Mouse (Mus musculus): ENCODE measurements around the gene Znrd1. TPM values are rescaled to one million over a fixed set of nuclear protein-coding genes. Genes with fewer than 3 reads are reported as not detected.

Gene Znrd1
- polyA plus RNA-seq, 1 experiment from 2014 or later, result 40.3 TPM

DNA sequence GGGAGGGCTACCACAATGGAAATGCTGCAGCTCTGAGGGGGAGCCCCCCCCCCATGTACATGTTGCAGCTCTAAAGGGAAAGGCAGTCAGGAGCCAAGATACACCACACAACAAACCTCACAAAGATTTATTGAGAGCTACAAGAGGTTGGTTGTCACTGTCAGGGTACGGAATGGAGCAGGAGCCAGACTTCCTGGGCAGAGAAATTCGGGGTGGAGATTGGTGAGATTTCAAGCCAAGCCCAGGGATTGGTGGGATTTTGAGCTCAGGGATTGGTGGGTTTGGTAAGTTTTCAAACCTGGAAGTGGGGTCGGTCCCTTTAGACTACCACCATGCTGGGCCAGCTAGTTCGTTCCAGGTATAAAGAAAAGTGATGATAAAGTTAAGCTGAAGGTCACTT is 34.9 kb downstream of the Znrd1 start:
- 0 out of 2 replicates have a peak, but pooled peaks cover 8% of the 10 kb centered on the region for H3K27me3 ChIP-seq (replicated peaks)
- no peaks in the 10 kb centered on the region for H3K36me3 ChIP-seq
- H3K4me3 ChIP-seq, result no peak overlapping the region
- no peaks in the 10 kb centered on the region for H3K9me3 ChIP-seq (replicated peaks)
- H3K4me1 ChIP-seq (replicated peaks), result no peaks in the 10 kb centered on the region
- no peak overlapping the region for H3K27ac ChIP-seq (ENCODE audit: poor library complexity, severe bottlenecking)
- no peak overlapping the region for H3K9ac ChIP-seq
- no peak overlapping the region for H3K4me2 ChIP-seq
- 59% methylated on average over 4 of the region's 4 CpGs for WGBS
- ATAC-seq (ENCODE audit: insufficient number of reproducible peaks, low FRiP score), result no peak

DNA sequence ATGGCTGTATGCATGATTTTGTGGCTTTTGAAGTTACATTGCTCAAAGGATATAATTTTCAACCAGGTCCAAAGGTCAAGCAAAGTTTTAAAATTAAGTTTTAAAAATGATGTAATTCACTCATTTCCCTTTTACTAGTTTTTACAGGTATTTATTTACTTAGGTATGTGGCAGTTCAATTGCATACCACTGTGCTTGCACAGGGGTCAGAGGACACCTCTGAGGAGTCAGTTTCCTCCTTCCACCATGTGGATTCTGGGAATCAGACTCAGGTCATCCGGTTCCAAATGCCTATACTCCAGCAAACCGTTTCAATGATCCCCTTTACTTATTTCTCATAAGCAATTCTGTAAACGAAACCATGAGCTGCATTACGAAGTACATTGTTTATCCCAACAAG is 35.6 kb downstream of the Znrd1 start:
- H3K4me2 ChIP-seq, result no peak overlapping the region
- no peak overlapping the region for H3K27ac ChIP-seq (ENCODE audit: poor library complexity, severe bottlenecking)
- WGBS, result 85% methylated on average over 4 of the region's 4 CpGs
- H3K27me3 ChIP-seq (replicated peaks), result 0 out of 2 replicates have a peak, but pooled peaks cover 8% of the 10 kb centered on the region
- ATAC-seq (ENCODE audit: insufficient number of reproducible peaks, low FRiP score), result no peak
- H3K9me3 ChIP-seq (replicated peaks), result no peaks in the 10 kb centered on the region
- no peak overlapping the region for H3K4me3 ChIP-seq
- no peaks in the 10 kb centered on the region for H3K36me3 ChIP-seq
- H3K4me1 ChIP-seq (replicated peaks), result no peaks in the 10 kb centered on the region
- no peak overlapping the region for H3K9ac ChIP-seq

DNA sequence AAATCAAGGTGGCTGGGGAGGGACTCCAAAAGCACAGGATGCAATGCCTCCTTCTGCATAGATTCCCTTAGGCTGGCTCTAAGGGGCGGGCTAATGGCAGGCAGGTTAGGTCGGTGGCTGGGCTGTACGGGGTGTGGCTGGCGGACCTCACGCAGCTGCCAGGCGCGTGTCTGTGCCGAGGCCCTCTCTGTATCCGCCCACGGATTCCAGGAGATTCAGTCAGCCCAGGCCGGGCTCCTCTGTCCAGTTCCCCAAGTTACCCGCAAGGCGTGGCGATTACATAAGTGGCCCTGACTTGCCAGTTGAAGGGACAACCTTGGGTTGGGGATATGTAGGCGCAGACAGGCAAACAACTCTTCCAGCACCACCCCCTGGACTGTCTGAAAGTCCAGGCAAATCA is 38.1 kb downstream of the Znrd1 start:
- no peak for ATAC-seq (ENCODE audit: insufficient number of reproducible peaks, low FRiP score)
- Histone ChIP-seq H3K27ac (ENCODE audit: poor library complexity, severe bottlenecking) (no peak overlapping the region), H3K4me1 (replicated peaks) (no peaks in the 10 kb centered on the region), H3K4me2 (no peak overlapping the region), H3K9me3 (replicated peaks) (no peaks in the 10 kb centered on the region), H3K36me3 (no peaks in the 10 kb centered on the region), H3K4me3 (no peak overlapping the region), H3K27me3 (replicated peaks) (0 out of 2 replicates have a peak, but pooled peaks cover 3% of the 10 kb centered on the region), H3K9ac (no peak overlapping the region)
- WGBS, result 43% methylated on average over 15 of the region's 15 CpGs

DNA sequence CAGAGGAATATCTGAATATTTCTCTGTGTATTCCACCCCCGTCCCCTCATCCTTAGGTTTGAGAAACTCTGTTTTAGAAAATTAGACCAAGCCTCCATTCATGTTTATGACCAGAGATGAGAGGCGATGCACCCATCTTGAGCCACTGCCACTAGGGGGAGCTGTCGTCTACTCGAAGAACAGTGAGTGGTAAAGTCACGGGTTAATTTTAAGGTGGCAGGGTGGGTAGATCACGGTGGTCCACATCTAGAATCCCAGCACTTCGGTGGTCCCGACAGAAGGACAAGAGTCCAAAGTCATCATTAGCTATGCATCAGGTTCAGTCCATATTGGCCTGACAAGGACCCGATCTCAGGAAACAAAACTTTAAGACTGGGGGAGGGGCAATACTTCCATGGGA is 43.3 kb downstream of the Znrd1 start:
- WGBS, result 10% methylated on average over 9 of the region's 9 CpGs
- no peak overlapping the region for H3K27ac ChIP-seq (ENCODE audit: poor library complexity, severe bottlenecking)

DNA sequence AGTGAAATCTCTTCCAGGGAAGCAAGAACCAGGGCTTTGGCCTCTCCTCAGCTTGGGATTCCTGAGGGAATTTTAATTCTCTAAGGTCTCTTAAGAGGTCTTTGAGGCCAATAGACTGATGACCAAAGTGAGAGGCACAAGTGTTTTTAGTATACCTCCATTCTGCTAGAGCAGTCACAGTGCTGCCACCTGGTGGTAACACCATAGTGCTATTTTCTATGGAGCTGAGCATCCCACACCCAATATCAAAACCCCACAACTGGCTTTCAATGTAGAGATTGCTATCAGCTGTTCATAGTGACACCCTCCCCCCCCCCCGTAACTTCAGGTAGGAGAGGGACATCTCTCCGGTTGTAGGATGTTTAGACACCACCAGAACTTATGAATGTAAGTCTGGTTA is 44.3 kb downstream of the Znrd1 start:
- ATAC-seq (ENCODE audit: insufficient number of reproducible peaks, low FRiP score), result no peak
- Histone ChIP-seq H3K27ac (ENCODE audit: poor library complexity, severe bottlenecking) (no peak overlapping the region), H3K27me3 (replicated peaks) (no peaks in the 10 kb centered on the region; the same call in 1 of the 2 replicates), H3K9ac (no peak overlapping the region), H3K4me2 (no peak overlapping the region), H3K4me3 (no peak overlapping the region), H3K36me3 (no peaks in the 10 kb centered on the region), H3K4me1 (replicated peaks) (no peaks in the 10 kb centered on the region), H3K9me3 (replicated peaks) (no peaks in the 10 kb centered on the region)
- 4% methylated on average over 2 of the region's 2 CpGs for WGBS

More for the DNA sequence above, 43.3 kb downstream of the Znrd1 start:
- Histone ChIP-seq H3K4me1 (replicated peaks) (no peaks in the 10 kb centered on the region), H3K27me3 (replicated peaks) (no peaks in the 10 kb centered on the region; the same call in 1 of the 2 replicates), H3K36me3 (no peaks in the 10 kb centered on the region), H3K4me3 (no peak overlapping the region), H3K9ac (no peak overlapping the region), H3K9me3 (replicated peaks) (no peaks in the 10 kb centered on the region), H3K4me2 (no peak overlapping the region)
- no peak for ATAC-seq (ENCODE audit: insufficient number of reproducible peaks, low FRiP score)

DNA sequence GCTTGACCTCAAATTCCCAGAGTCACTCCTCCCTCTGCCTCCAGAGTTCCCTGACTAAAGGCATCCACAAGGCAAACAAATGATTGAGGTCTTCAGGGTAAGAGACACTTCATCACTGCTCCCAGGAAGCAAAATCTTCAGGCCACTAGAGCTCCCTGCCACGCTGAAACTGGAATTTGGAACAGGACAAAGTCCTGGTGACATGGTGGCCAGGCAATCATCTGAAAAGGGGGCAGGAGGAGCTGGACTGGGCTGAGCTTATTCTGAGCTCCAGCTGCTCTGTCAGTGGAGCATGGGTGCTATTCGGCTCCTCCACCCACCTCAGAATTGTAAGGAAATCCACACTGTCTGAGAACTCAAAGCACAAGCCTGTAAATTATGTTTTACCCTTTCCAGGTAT is 46.3 kb downstream of the Znrd1 start:
- no peak for ATAC-seq (ENCODE audit: insufficient number of reproducible peaks, low FRiP score)
- H3K4me3 ChIP-seq, result no peak overlapping the region
- WGBS, result 67% methylated on average over 2 of the region's 2 CpGs

DNA sequence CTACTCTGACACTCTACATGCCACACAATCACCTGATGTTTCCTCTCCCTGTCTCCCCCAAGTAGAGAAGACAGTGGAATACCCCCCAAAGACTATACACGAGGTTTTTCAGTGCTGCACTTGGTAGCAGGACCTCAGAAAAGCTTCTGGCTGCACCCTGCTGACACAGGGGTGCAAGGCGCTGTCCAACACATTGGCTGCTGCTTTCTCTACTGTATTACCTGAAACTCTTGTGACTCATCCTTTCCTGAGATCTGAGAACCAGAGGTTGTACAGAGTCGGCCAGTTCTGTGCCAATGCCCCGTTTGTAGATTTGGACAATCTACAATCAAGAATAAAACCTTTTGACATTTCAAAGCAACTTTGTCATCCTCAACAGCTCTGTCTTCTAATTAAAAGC is 48.6 kb downstream of the Znrd1 start:
- H3K4me1 ChIP-seq (replicated peaks), result no peaks in the 10 kb centered on the region
- H3K27me3 ChIP-seq (replicated peaks), result peaks cover 4% of the 10 kb centered on the region
- H3K4me3 ChIP-seq, result no peak overlapping the region
- no peaks in the 10 kb centered on the region for H3K9me3 ChIP-seq (replicated peaks)
- H3K36me3 ChIP-seq, result no peaks in the 10 kb centered on the region
- H3K9ac ChIP-seq, result no peak overlapping the region
- ATAC-seq (ENCODE audit: insufficient number of reproducible peaks, low FRiP score), result no peak
- no peak overlapping the region for H3K27ac ChIP-seq (ENCODE audit: poor library complexity, severe bottlenecking)
- WGBS, result 48% methylated on average over 4 of the region's 4 CpGs
- H3K4me2 ChIP-seq, result no peak overlapping the region

More for the DNA sequence above, 46.3 kb downstream of the Znrd1 start:
- Histone ChIP-seq H3K9ac (no peak overlapping the region), H3K4me1 (replicated peaks) (no peaks in the 10 kb centered on the region), H3K9me3 (replicated peaks) (no peaks in the 10 kb centered on the region), H3K36me3 (no peaks in the 10 kb centered on the region), H3K27me3 (replicated peaks) (peaks cover 4% of the 10 kb centered on the region), H3K4me2 (no peak overlapping the region), H3K27ac (ENCODE audit: poor library complexity, severe bottlenecking) (no peak overlapping the region)

DNA sequence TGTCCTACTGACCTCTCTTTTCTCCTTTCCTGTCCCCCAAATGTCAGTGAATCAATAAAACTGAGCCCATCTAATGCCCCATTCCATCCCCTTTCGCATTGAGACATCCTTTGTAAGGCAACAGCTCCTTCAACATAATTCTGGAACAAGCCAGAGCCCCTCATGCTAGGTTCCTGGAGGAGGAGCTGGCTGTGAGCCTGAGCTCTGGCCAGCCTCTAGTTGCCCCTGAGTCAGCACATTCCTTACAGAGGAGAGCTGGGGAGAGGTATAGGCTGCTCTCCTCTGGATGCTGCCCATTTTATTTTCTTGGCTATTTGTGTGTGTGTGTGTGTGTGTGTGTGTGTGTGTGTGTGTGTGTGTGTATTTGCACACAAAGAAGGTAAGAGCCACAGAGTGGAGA is 50.1 kb downstream of the Znrd1 start:
- no peaks in the 10 kb centered on the region for H3K36me3 ChIP-seq
- WGBS, result 48% methylated on average over 1 of the region's 1 CpGs
- no peaks in the 10 kb centered on the region for H3K9me3 ChIP-seq (replicated peaks)
- no peak overlapping the region for H3K27ac ChIP-seq (ENCODE audit: poor library complexity, severe bottlenecking)
- no peak overlapping the region for H3K4me3 ChIP-seq
- H3K4me2 ChIP-seq, result no peak overlapping the region
- H3K4me1 ChIP-seq (replicated peaks), result no peaks in the 10 kb centered on the region
- no peak for ATAC-seq (ENCODE audit: insufficient number of reproducible peaks, low FRiP score)
- no peak overlapping the region for H3K9ac ChIP-seq
- H3K27me3 ChIP-seq (replicated peaks), result peaks cover 4% of the 10 kb centered on the region

Other genes starting within 250 kb of the Znrd1 start
- not detected in 2 replicates for gene H2-M10.5, start 185.6 kb downstream of the Znrd1 start, polyA plus RNA-seq (2016; fragmentation: Nextera tagmentation; extraction: Ambion mirVana)
- gene H2-M10.6, start 146.4 kb downstream of the Znrd1 start, polyA plus RNA-seq (2016; fragmentation: Nextera tagmentation; extraction: Ambion mirVana), result not detected in 2 replicates
- gene Trim26, start 121.4 kb downstream of the Znrd1 start, polyA plus RNA-seq (2016; fragmentation: Nextera tagmentation; extraction: Ambion mirVana), result 28.8 and 28.9 TPM in 2 replicates
- gene Trim15, start 91.3 kb downstream of the Znrd1 start, polyA plus RNA-seq (2016; fragmentation: Nextera tagmentation; extraction: Ambion mirVana), result 0.40 and 0.47 TPM in 2 replicates
- gene Trim10, start 89.0 kb downstream of the Znrd1 start, polyA plus RNA-seq (2016; fragmentation: Nextera tagmentation; extraction: Ambion mirVana), result 23.6 and 27.0 TPM in 2 replicates
- gene Trim40, start 68.4 kb downstream of the Znrd1 start, polyA plus RNA-seq (2016; fragmentation: Nextera tagmentation; extraction: Ambion mirVana), result not detected in 2 replicates
- not detected in 2 replicates for gene Trim31, start 60.4 kb downstream of the Znrd1 start, polyA plus RNA-seq (2016; fragmentation: Nextera tagmentation; extraction: Ambion mirVana)
- gene Rnf39, start 15.6 kb downstream of the Znrd1 start, polyA plus RNA-seq (2016; fragmentation: Nextera tagmentation; extraction: Ambion mirVana), result not detected in 2 replicates
- gene Ppp1r11, start 6.8 kb downstream of the Znrd1 start, polyA plus RNA-seq (2016; fragmentation: Nextera tagmentation; extraction: Ambion mirVana), result 83.2 and 83.8 TPM in 2 replicates
- 6.4 and 6.7 TPM in 2 replicates for gene Znrd1as, start within 50 bp of the Znrd1 start, polyA plus RNA-seq (2016; fragmentation: Nextera tagmentation; extraction: Ambion mirVana)
- 0.20 TPM in 1 of 2 replicates, not detected in the other for gene 2410137M14Rik, start 22.7 kb upstream of the Znrd1 start, polyA plus RNA-seq (2016; fragmentation: Nextera tagmentation; extraction: Ambion mirVana)
- gene H2-M5, start 31.0 kb upstream of the Znrd1 start, polyA plus RNA-seq (2016; fragmentation: Nextera tagmentation; extraction: Ambion mirVana), result 0.31 and 0.36 TPM in 2 replicates
- gene Zfp57, start 42.6 kb upstream of the Znrd1 start, polyA plus RNA-seq (2016; fragmentation: Nextera tagmentation; extraction: Ambion mirVana), result 60.0 and 64.4 TPM in 2 replicates
- gene Mog, start 64.8 kb upstream of the Znrd1 start, polyA plus RNA-seq (2016; fragmentation: Nextera tagmentation; extraction: Ambion mirVana), result 0.10 TPM in 1 of 2 replicates, not detected in the other
- 8.3 and 8.6 TPM in 2 replicates for gene Gabbr1, start 87.4 kb upstream of the Znrd1 start, polyA plus RNA-seq (2016; fragmentation: Nextera tagmentation; extraction: Ambion mirVana)
- 0.08 TPM in 1 of 2 replicates, not detected in the other for gene Olfr90, start 129.9 kb upstream of the Znrd1 start, polyA plus RNA-seq (2016; fragmentation: Nextera tagmentation; extraction: Ambion mirVana)
- 0.05 TPM in 1 of 2 replicates, not detected in the other for gene Olfr91, start 139.7 kb upstream of the Znrd1 start, polyA plus RNA-seq (2016; fragmentation: Nextera tagmentation; extraction: Ambion mirVana)
- not detected in 2 replicates for gene Olfr92, start 161.5 kb upstream of the Znrd1 start, polyA plus RNA-seq (2016; fragmentation: Nextera tagmentation; extraction: Ambion mirVana)
- gene Olfr93, start 202.9 kb upstream of the Znrd1 start, polyA plus RNA-seq (2016; fragmentation: Nextera tagmentation; extraction: Ambion mirVana), result not detected in 2 replicates
- gene Ubd, start 235.3 kb upstream of the Znrd1 start, polyA plus RNA-seq (2016; fragmentation: Nextera tagmentation; extraction: Ambion mirVana), result not detected in 2 replicates
- not detected in 2 replicates for gene Olfr94, start 242.4 kb upstream of the Znrd1 start, polyA plus RNA-seq (2016; fragmentation: Nextera tagmentation; extraction: Ambion mirVana)

All from heart, embryonic 12.5 days (tissue).